Mouse (Mus musculus): ENCODE measurements around the gene Xkr7. TPM values are rescaled to one million over a fixed set of nuclear protein-coding genes. Genes with fewer than 3 reads are reported as not detected.
A peak's percentile ranks its signal among the peaks of the same experiment; 100 is the strongest.

Xkr7 gene
- polyA plus RNA-seq, 1 experiment from 2014 or later, result 0.14 TPM

GRCm38 (mm10) chr2:153015804-153016203 is 15.8 kb upstream of the Xkr7 start:
- WGBS, result 47% methylated on average over 8 of the region's 8 CpGs
- peak overlapping the region; percentile 86; the same call in 1 of the 2 replicates for H3K4me3 ChIP-seq
- no peaks in the 10 kb centered on the region for H3K9me3 ChIP-seq
- H3K4me1 ChIP-seq, result peaks cover 22% of the 10 kb centered on the region
- peaks cover 29% of the 10 kb centered on the region for H3K27me3 ChIP-seq (ENCODE audit: poor library complexity, severe bottlenecking)
- peaks cover 31% of the 10 kb centered on the region for H3K36me3 ChIP-seq (replicated peaks)
- no peak for DNase-seq (ENCODE audit: extremely low spot score, low spot score)
- no peak overlapping the region for H3K27ac ChIP-seq

GRCm38 (mm10) chr2:153016786-153017185 is 14.9 kb upstream of the Xkr7 start:
- no peak overlapping the region for H3K27ac ChIP-seq
- H3K27me3 ChIP-seq (ENCODE audit: poor library complexity, severe bottlenecking), result peaks cover 29% of the 10 kb centered on the region
- no peaks in the 10 kb centered on the region for H3K9me3 ChIP-seq
- WGBS, result 55% methylated on average over 5 of the region's 5 CpGs
- DNase-seq (ENCODE audit: extremely low spot score, low spot score), result no peak
- peaks cover 22% of the 10 kb centered on the region for H3K4me1 ChIP-seq
- H3K36me3 ChIP-seq (replicated peaks), result peaks cover 22% of the 10 kb centered on the region
- H3K4me3 ChIP-seq, result no peak overlapping the region

- Histone ChIP-seq H3K36me3 (replicated peaks) (no peaks in the 10 kb centered on the region), H3K4me3 (no peak overlapping the region), H3K9me3 (no peaks in the 10 kb centered on the region), H3K4me1 (peaks cover 13% of the 10 kb centered on the region), H3K27me3 (ENCODE audit: poor library complexity, severe bottlenecking) (peaks cover 29% of the 10 kb centered on the region), H3K27ac (no peak overlapping the region)
- WGBS, result 89% methylated on average over 3 of the region's 3 CpGs
- no peak for DNase-seq (ENCODE audit: extremely low spot score, low spot score)
Observed at GRCm38 (mm10) chr2:153019355-153019754, 12.3 kb upstream of the Xkr7 start.

- 65% methylated on average over 3 of the region's 3 CpGs for WGBS
- Histone ChIP-seq H3K4me1 (0 out of 2 replicates have a peak, but pooled peaks cover 3% of the 10 kb centered on the region), H3K9me3 (no peaks in the 10 kb centered on the region), H3K36me3 (replicated peaks) (no peaks in the 10 kb centered on the region), H3K4me3 (no peak overlapping the region), H3K27me3 (ENCODE audit: poor library complexity, severe bottlenecking) (peaks cover 24% of the 10 kb centered on the region), H3K27ac (no peak overlapping the region)
- no peak for DNase-seq (ENCODE audit: extremely low spot score, low spot score)
Observed at GRCm38 (mm10) chr2:153021163-153021562, 10.5 kb upstream of the Xkr7 start.

- H3K9me3 ChIP-seq, result no peaks in the 10 kb centered on the region
- H3K27me3 ChIP-seq (ENCODE audit: poor library complexity, severe bottlenecking), result peaks cover 7% of the 10 kb centered on the region; the same call in 1 of the 2 replicates
- 71% methylated on average over 4 of the region's 4 CpGs for WGBS
- DNase-seq (ENCODE audit: extremely low spot score, low spot score), result no peak
- H3K27ac ChIP-seq, result no peak overlapping the region
- no peaks in the 10 kb centered on the region for H3K36me3 ChIP-seq (replicated peaks)
- H3K4me1 ChIP-seq, result 0 out of 2 replicates have a peak, but pooled peaks cover 3% of the 10 kb centered on the region
- no peak overlapping the region for H3K4me3 ChIP-seq
Observed at GRCm38 (mm10) chr2:153022855-153023254, 8.8 kb upstream of the Xkr7 start.

GRCm38 (mm10) chr2:153026052-153026451 is 5.6 kb upstream of the Xkr7 start:
- Histone ChIP-seq H3K9me3 (no peaks in the 10 kb centered on the region), H3K27me3 (ENCODE audit: poor library complexity, severe bottlenecking) (peaks cover 22% of the 10 kb centered on the region), H3K4me1 (peaks cover under 1% of the 10 kb centered on the region), H3K36me3 (replicated peaks) (no peaks in the 10 kb centered on the region), H3K4me3 (no peak overlapping the region), H3K27ac (no peak overlapping the region)
- no peak for DNase-seq (ENCODE audit: extremely low spot score, low spot score)
- 81% methylated on average over 7 of the region's 7 CpGs for WGBS

- 67% methylated on average over 4 of the region's 4 CpGs for WGBS
- DNase-seq (ENCODE audit: extremely low spot score, low spot score), result no peak
- no peak overlapping the region for H3K27ac ChIP-seq
- no peaks in the 10 kb centered on the region for H3K9me3 ChIP-seq
- H3K27me3 ChIP-seq (ENCODE audit: poor library complexity, severe bottlenecking), result peaks cover 36% of the 10 kb centered on the region
- no peak overlapping the region for H3K4me3 ChIP-seq
- H3K4me1 ChIP-seq, result peaks cover 15% of the 10 kb centered on the region
- no peaks in the 10 kb centered on the region for H3K36me3 ChIP-seq (replicated peaks)
Observed at GRCm38 (mm10) chr2:153027501-153027900, 4.2 kb upstream of the Xkr7 start.

GRCm38 (mm10) chr2:153030422-153030821 is 1.2 kb upstream of the Xkr7 start:
- H3K27me3 ChIP-seq (ENCODE audit: poor library complexity, severe bottlenecking), result peaks cover 60% of the 10 kb centered on the region
- no peak overlapping the region for H3K27ac ChIP-seq
- H3K9me3 ChIP-seq, result no peaks in the 10 kb centered on the region
- DNase-seq (ENCODE audit: extremely low spot score, low spot score), result no peak
- 41% methylated on average over 4 of the region's 4 CpGs for WGBS
- no peaks in the 10 kb centered on the region for H3K36me3 ChIP-seq (replicated peaks)
- H3K4me1 ChIP-seq, result peaks cover 20% of the 10 kb centered on the region
- no peak overlapping the region for H3K4me3 ChIP-seq

- no peak overlapping the region for H3K27ac ChIP-seq
Observed at GRCm38 (mm10) chr2:153032083-153032842, 611 bp downstream of the Xkr7 start.

GRCm38 (mm10) chr2:153032973-153033372 is 1.3 kb downstream of the Xkr7 start:
- DNase-seq (ENCODE audit: extremely low spot score, low spot score), result no peak
- H3K4me3 ChIP-seq, result peak overlapping the region; percentile 64
- no peaks in the 10 kb centered on the region for H3K9me3 ChIP-seq
- no peaks in the 10 kb centered on the region for H3K36me3 ChIP-seq (replicated peaks)
- H3K27me3 ChIP-seq (ENCODE audit: poor library complexity, severe bottlenecking), result peaks cover 71% of the 10 kb centered on the region
- no peak overlapping the region for H3K27ac ChIP-seq
- WGBS, result 10% methylated on average over 4 of the region's 4 CpGs
- H3K4me1 ChIP-seq, result peaks cover 20% of the 10 kb centered on the region

More at GRCm38 (mm10) chr2:153032083-153032842, 611 bp downstream of the Xkr7 start:
- WGBS, result 2% methylated on average over 50 of the region's 58 CpGs
- H3K36me3 ChIP-seq (replicated peaks), result no peaks in the 10 kb centered on the region
- H3K27me3 ChIP-seq (ENCODE audit: poor library complexity, severe bottlenecking), result peaks cover 67% of the 10 kb centered on the region
- peak overlapping the region; percentile 64 for H3K4me3 ChIP-seq
- peaks cover 20% of the 10 kb centered on the region for H3K4me1 ChIP-seq
- H3K9me3 ChIP-seq, result no peaks in the 10 kb centered on the region
- DNase-seq (ENCODE audit: extremely low spot score, low spot score), result peak; percentile 90

- Histone ChIP-seq H3K4me1 (peaks cover 23% of the 10 kb centered on the region), H3K27me3 (ENCODE audit: poor library complexity, severe bottlenecking) (peaks cover 69% of the 10 kb centered on the region), H3K27ac (no peak overlapping the region), H3K36me3 (replicated peaks) (no peaks in the 10 kb centered on the region), H3K4me3 (no peak overlapping the region), H3K9me3 (no peaks in the 10 kb centered on the region)
- WGBS, result 61% methylated on average over 5 of the region's 5 CpGs
- no peak for DNase-seq (ENCODE audit: extremely low spot score, low spot score)
Observed at GRCm38 (mm10) chr2:153033545-153034230, 2.0 kb downstream of the Xkr7 start.

GRCm38 (mm10) chr2:153036690-153037089 is 5.0 kb downstream of the Xkr7 start:
- 22% methylated on average over 2 of the region's 2 CpGs for WGBS
- H3K27me3 ChIP-seq (ENCODE audit: poor library complexity, severe bottlenecking), result peaks cover 43% of the 10 kb centered on the region
- no peaks in the 10 kb centered on the region for H3K9me3 ChIP-seq
- H3K36me3 ChIP-seq (replicated peaks), result no peaks in the 10 kb centered on the region
- no peak for DNase-seq (ENCODE audit: extremely low spot score, low spot score)
- H3K27ac ChIP-seq, result no peak overlapping the region
- no peak overlapping the region for H3K4me3 ChIP-seq
- peaks cover 15% of the 10 kb centered on the region for H3K4me1 ChIP-seq

GRCm38 (mm10) chr2:153043886-153044285 is 12.2 kb downstream of the Xkr7 start:
- Histone ChIP-seq H3K9me3 (no peaks in the 10 kb centered on the region), H3K4me3 (no peak overlapping the region), H3K27me3 (ENCODE audit: poor library complexity, severe bottlenecking) (no peaks in the 10 kb centered on the region; the same call in 1 of the 2 replicates), H3K27ac (no peak overlapping the region), H3K36me3 (replicated peaks) (no peaks in the 10 kb centered on the region), H3K4me1 (no peaks in the 10 kb centered on the region)
- no peak for DNase-seq (ENCODE audit: extremely low spot score, low spot score)
- 74% methylated on average over 3 of the region's 3 CpGs for WGBS
